Mouse (Mus musculus) adrenal gland, postnatal 10 days (tissue): Measurements from ENCODE around the gene Fktn. TPM values are rescaled to one million over a fixed set of nuclear protein-coding genes. Genes with fewer than 3 reads are reported as not detected.

Source experiments
- DNase-seq: peaks from one replicate; pipeline ENCODE4 v3.0.0; 2021; ENCODE audit warnings: mixed read lengths
- total RNA-seq, 2 experiments: library from RNA; stranded (reverse); gene quantifications; 2 replicates each; pipeline ENCODE4 v1.2.3; 2021

Fktn gene
- total RNA-seq, 2 experiments from 2014 or later: 14.2 to 18.1 TPM

- DNase-seq: no peak
These were observed 112.9 kb downstream of the Fktn start for GRCm38 (mm10) chr4:53826641-53827248.

Other genes starting within 250 kb of the Fktn start
- gene Fsd1l, start 82.5 kb upstream of the Fktn start, total RNA-seq: 10 to 100 TPM in 1 of 2 experiments, 1 to 10 TPM in 1; 9.5 to 15.9 TPM
- gene Tal2, start 65.7 kb downstream of the Fktn start, total RNA-seq: under 1 TPM; 0.21 to 0.30 TPM
- gene Tmem38b, start 112.0 kb downstream of the Fktn start, total RNA-seq: 10 to 100 TPM; 33.0 to 34.8 TPM